Mouse (Mus musculus): ENCODE results near the gene Tmem59. TPM values are rescaled to one million over a fixed set of nuclear protein-coding genes. Genes with fewer than 3 reads are reported as not detected.

Gene Tmem59
- polyA plus RNA-seq, 1 experiment: 210 TPM

DNA sequence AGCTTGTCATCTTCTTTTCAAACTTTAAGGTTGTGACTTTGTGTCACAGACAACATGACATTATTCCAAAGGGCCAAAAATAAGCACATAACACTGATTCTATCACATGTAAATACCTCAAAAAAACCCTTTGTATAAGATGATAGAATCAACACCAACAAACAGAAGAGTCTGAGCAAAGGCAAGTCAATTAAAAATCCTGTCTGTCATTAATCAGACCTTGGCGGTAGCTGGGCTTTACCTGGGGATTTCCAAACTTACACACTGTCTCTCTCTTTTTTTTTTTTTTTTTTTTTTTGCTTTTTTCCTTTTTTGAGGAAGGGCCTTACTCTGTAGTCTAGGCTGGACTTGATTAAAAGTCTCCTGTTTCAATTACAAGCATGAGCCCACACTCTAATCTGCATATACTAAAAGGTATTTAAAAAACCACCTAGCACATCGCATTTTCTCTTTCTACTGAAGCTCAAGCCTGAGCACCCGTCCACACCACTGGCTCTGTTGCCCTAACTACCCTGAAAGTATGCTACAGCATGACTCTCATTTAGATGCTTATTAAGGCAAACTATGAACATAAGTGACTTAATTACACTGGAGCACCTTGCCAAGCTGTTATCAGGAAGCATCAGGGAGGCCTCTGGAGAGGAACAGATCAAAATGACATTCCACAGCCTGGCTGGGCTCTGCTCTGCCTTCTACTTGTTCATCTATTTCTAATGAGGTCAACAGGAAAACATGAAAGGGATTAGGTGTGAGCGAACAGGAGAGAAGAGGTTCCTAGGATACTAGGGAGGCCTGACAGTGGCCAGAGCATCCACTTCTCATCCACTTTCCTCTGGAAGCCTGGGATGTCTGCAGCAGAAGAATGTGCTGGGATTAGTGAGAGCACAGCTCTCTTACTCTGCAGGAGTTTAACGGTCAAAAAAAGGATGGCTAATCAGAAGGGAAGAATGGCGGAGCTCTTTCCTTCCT lies 65.5 kb downstream of the Tmem59 start:
- Histone ChIP-seq H3K27ac (replicated peaks; ENCODE audit: low read depth, low read length) (no peak overlapping the region), H3K4me1 (ENCODE audit: control insufficient read depth, insufficient read depth, insufficient read length, low read length) (no peaks in the 10 kb centered on the region), H3K4me3 (ENCODE audit: insufficient read depth, low read depth, low read length) (no peak overlapping the region)

DNA sequence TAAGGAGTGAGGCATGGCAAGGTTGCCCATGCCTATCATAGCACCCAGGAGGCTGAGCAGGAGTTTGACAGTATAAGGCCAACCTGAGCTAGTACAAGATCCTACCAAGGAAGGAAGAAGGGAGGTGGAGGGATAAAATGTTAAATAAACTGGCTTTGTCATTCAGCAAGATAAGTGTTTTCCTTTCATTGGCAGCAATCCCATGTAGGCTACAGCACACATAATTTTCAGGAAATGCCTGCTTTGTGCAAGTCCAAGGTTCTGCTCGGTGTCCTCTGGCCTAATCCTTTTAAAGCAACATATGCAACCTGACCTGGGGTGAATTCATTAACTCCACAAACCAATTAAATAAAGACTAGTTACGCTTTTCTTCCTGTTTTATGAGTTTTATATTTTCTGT lies 67.2 kb downstream of the Tmem59 start:
- no peak overlapping the region for H3K27ac ChIP-seq (replicated peaks; ENCODE audit: low read depth, low read length)
- no peak overlapping the region for H3K4me3 ChIP-seq (ENCODE audit: insufficient read depth, low read depth, low read length)
- H3K4me1 ChIP-seq (ENCODE audit: control insufficient read depth, insufficient read depth, insufficient read length, low read length): no peaks in the 10 kb centered on the region

DNA sequence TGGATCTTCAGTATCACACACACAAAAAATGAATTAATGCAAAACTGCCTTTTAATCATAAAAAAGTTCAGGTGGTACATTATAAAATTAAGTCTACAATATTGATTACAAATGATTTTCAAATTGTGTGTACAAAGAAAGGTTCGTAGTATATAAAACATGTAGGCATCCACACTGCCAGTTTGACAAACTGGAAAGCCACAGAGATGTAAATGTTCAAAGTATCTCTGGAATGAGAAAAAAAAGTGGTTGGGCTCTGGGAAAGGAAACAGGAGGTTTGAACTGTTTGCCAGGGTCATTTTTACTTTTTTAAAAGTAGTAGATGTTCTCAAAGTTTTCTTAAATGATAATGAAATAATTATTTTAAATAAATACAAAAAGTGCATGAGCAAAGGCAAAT lies 67.8 kb downstream of the Tmem59 start:
- H3K4me3 ChIP-seq (ENCODE audit: insufficient read depth, low read depth, low read length): no peak overlapping the region
- no peak overlapping the region for H3K27ac ChIP-seq (replicated peaks; ENCODE audit: low read depth, low read length)
- no peaks in the 10 kb centered on the region for H3K4me1 ChIP-seq (ENCODE audit: control insufficient read depth, insufficient read depth, insufficient read length, low read length)

DNA sequence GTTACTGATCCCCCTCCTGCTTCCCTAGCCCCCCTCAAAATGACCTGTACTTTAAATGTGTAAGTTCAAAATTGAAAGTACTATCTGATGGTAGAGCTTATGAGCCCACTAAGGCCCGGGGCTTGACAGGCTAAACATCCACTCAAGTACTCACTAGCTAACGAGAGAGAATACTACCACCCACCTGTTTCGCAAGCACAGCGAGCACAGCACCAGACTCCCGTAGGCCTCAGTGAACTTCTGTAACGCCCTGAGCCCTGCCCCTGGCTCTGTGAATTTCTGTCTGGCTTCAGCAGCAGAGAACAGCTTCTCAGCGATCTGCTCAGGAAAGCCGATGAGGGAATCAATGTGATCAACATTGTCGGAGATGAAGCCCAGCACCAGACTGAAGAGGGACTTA lies 68.9 kb downstream of the Tmem59 start:
- Histone ChIP-seq H3K27ac (replicated peaks; ENCODE audit: low read depth, low read length) (no peak overlapping the region), H3K4me1 (ENCODE audit: control insufficient read depth, insufficient read depth, insufficient read length, low read length) (no peaks in the 10 kb centered on the region), H3K4me3 (ENCODE audit: insufficient read depth, low read depth, low read length) (no peak overlapping the region)

DNA sequence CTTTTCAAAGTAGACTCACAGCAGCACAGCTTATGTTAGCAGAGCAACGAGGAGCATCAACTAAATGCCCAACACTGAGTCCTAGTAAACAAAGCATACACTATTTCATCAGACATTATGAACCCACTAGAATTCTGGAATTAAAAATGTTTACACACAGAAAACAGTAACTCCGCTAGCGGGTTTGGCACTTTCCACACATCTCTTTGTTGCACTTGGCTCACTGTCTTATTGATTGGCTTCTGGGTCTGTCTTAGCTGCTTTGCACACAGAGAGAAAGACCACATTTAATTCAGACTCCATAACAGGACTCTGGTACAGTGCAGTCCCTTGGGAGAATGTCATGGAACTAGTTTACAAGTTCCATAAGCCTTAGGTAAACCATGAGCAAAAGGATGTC lies 69.9 kb downstream of the Tmem59 start:
- no peak overlapping the region for H3K27ac ChIP-seq (replicated peaks; ENCODE audit: low read depth, low read length)
- no peaks in the 10 kb centered on the region for H3K4me1 ChIP-seq (ENCODE audit: control insufficient read depth, insufficient read depth, insufficient read length, low read length)
- H3K4me3 ChIP-seq (ENCODE audit: insufficient read depth, low read depth, low read length): no peak overlapping the region

DNA sequence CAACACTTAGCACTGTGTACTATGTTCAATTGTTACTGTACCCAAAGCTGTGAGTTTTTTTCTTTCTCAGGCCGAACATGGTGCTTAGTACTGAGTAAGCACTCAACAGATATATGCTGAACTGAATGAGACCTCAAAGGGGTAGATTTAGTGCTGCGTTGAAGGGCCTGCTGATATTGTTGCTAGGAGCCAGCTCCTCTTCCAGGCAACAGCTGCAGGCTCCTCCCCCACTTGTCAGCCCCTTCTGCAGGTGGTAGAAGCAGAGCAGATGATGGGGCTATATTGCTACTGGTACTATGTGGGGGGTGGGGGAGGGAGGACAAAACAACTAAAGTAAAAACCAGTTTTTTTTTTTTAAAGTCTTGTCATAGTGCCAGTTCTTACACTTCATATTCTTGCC lies 71.3 kb downstream of the Tmem59 start:
- H3K4me1 ChIP-seq (ENCODE audit: control insufficient read depth, insufficient read depth, insufficient read length, low read length): no peaks in the 10 kb centered on the region; the same call in 1 of the 2 replicates
- no peak overlapping the region for H3K4me3 ChIP-seq (ENCODE audit: insufficient read depth, low read depth, low read length)
- no peak overlapping the region for H3K27ac ChIP-seq (replicated peaks; ENCODE audit: low read depth, low read length)

DNA sequence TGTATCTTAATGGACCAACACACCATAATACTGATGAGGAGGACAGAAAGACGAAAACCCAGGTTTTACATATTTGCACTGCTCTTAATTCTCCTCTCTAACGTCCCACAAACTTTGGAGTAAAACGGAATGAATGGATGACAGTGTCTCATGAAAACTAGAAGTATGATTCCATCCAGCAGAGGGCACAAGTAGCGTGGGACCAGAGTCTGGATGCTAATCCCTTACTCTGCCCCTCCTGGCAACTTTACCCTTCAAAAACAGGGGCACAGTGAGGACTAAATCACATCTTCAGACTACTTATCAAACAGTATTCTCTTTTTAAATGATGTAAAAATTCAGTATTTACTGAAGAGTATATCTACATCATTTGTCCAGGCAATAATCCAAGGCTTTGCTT lies 72.3 kb downstream of the Tmem59 start:
- Histone ChIP-seq H3K4me3 (ENCODE audit: insufficient read depth, low read depth, low read length) (no peak overlapping the region), H3K4me1 (ENCODE audit: control insufficient read depth, insufficient read depth, insufficient read length, low read length) (no peaks in the 10 kb centered on the region; the same call in 1 of the 2 replicates), H3K27ac (replicated peaks; ENCODE audit: low read depth, low read length) (no peak overlapping the region)

Other genes with a start within 250 kb of the Tmem59 start
- gene Mrpl37, start 111.5 kb upstream of the Tmem59 start, polyA plus RNA-seq (2012; ENCODE audit: insufficient read depth, insufficient read length, missing spikeins): 104 and 107 TPM in 2 replicates
- gene Cyb5rl, start 111.4 kb upstream of the Tmem59 start, polyA plus RNA-seq (2012; ENCODE audit: insufficient read depth, insufficient read length, missing spikeins): 5.2 and 12.3 TPM in 2 replicates
- gene Cdcp2, start 81.5 kb upstream of the Tmem59 start, polyA plus RNA-seq (2012; ENCODE audit: insufficient read depth, insufficient read length, missing spikeins): not detected in 2 replicates
- 15.9 and 18.4 TPM in 2 replicates for gene Tceanc2, start 717 bp downstream of the Tmem59 start, polyA plus RNA-seq (2012; ENCODE audit: insufficient read depth, insufficient read length, missing spikeins)
- gene Ldlrad1, start 30.8 kb downstream of the Tmem59 start, polyA plus RNA-seq (2012; ENCODE audit: insufficient read depth, insufficient read length, missing spikeins): not detected in 2 replicates
- 6.9 and 9.2 TPM in 2 replicates for gene Lrrc42, start 75.1 kb downstream of the Tmem59 start, polyA plus RNA-seq (2012; ENCODE audit: insufficient read depth, insufficient read length, missing spikeins)
- 30.9 and 58.4 TPM in 2 replicates for gene Hspb11, start 75.2 kb downstream of the Tmem59 start, polyA plus RNA-seq (2012; ENCODE audit: insufficient read depth, insufficient read length, missing spikeins)
- not detected in 2 replicates for gene Dio1, start 128.8 kb downstream of the Tmem59 start, polyA plus RNA-seq (2012; ENCODE audit: insufficient read depth, insufficient read length, missing spikeins)
- gene Yipf1, start 136.0 kb downstream of the Tmem59 start, polyA plus RNA-seq (2012; ENCODE audit: insufficient read depth, insufficient read length, missing spikeins): 43.6 and 53.2 TPM in 2 replicates
- 18.6 and 26.2 TPM in 2 replicates for gene Ndc1, start 189.4 kb downstream of the Tmem59 start, polyA plus RNA-seq (2012; ENCODE audit: insufficient read depth, insufficient read length, missing spikeins)

Data from brown adipose tissue, adult 24 weeks (tissue).